Mouse (Mus musculus) cerebellum, adult (tissue): ENCODE results near the gene Doxl2.
A peak's percentile ranks its signal among the peaks of the same experiment; 100 is the strongest.

ENCODE experiments used
- ATAC-seq: cut with Nextera tagmentation; 2 replicates; pipeline ENCODE4 v1.9.2; 2017; ENCODE audit warnings: mild to moderate bottlenecking, moderate library complexity, mixed read lengths; ENCODE audit not compliant: insufficient number of reproducible peaks, low FRiP score, low TSS enrichment

Doxl2 gene

DNA sequence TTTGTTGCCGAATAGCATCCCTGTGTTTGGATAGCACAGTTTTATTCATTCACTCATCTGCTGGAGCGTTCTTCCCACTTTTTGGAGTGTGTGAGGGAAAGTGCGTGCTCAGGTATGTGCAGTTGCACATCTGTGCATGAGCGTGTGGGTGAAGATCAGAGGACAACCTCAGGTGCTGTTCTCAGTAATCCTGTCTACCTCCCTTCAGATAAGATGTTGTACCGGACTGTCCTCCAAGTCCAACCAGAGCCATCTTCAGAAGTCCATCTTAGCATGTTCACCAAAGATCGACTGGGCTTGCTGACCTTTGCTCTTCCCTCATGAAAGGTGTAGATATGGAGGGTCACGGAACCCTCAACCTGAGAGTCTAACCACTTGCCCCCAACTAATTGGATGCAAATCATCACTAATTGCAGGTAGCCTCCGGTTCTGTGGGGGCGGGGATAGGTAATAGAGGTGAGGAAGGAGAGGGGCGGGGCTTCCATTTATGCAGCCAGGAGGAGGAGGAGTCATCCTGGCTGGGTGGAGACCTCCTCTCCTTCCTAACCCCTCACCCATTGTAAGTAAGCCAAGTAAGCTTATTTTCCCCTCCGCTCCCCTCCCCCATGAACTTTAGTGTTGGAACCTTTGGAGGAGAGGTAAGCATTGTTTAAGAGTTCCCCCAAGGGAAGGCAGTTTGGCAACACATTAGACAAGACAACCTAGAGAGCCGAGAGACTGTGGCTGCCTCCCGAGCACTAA is 33.8 kb downstream of the Doxl2 start:
- ATAC-seq = 0 out of 2 replicates have a peak, but pooled peaks have one; percentile 33

- ATAC-seq = no peak
These were observed 34.4 kb downstream of the Doxl2 start for GRCm38 (mm10) chr6:49009161-49009555.

DNA sequence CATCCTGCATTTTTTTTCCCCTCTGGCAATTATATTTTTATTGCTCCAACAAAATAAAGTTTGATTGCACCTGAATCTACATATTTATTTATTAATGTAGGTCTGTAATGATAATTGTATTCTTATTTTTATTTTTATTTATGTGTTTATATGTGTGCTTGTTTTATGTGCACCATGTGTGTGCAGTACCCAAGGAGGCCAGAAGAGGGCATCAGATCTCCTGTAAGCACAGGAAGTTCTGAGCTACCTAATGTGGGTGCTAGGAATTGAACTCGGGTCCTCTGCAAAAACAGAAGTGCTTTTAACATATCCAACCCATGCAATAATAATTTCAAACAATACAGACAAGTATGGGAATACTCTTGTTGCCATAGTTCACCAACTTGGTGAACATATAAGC is 34.9 kb downstream of the Doxl2 start:
- ATAC-seq = no peak

DNA sequence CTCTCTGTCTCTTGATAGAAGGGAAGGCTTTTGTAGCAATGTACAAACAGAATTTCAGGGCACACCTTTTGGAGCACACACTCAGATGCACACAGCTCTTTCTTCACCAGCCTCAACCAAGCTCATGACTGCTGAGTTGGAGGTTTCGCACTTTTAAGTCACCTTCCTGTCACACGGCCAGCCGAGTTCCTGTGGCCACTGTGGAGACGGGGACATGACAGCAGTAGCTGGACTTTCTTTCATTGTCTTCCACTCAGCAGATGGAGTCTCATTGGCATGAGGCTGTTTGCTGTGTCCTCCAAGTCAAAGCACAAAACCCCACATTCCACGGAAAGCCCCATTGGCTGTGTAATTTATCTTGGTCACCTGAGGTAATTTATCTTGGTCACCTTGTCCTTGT is 36.4 kb downstream of the Doxl2 start:
- ATAC-seq = no peak

DNA sequence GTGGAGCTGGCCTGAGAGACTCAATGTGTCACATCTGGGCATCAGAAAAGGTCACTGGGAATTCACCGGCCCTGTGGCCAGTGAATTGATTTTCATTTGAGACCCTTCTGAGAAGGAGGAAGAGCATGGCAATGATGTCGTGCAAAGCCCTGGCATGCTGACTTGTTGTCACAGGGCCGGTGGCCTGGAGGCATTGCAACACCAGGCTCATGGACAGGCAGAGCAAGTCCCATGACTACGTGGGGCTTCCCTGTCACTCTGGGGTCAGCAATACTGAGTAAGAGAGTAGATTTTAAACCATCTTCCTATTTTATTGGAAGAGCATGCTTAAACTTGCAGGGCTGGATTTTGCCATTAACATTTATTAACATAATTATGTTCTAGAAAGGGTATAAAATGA is 38.3 kb downstream of the Doxl2 start:
- no peak for ATAC-seq

- ATAC-seq = no peak
These were observed 38.7 kb downstream of the Doxl2 start for GRCm38 (mm10) chr6:49013458-49013857.

DNA sequence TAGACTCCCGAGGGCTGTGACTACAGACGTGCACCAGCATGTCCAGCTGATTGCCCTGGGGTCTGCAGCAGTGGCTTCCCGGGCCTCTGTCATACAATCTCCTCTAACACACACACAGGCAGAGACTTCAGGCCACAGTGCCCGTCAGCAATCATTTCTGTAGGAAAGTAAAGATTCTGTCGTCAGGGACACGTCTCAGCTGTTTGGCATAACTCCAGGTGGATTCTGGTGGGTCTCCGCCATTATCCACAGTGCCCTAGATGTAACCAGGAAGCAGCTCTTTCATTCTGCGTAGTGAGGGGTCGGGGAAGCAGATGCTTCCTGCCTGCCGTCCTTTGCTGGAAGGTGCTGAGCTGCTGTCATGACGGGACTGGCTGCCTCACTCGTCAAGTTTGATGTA is 42.4 kb downstream of the Doxl2 start:
- no peak for ATAC-seq

- ATAC-seq = no peak
These were observed 44.6 kb downstream of the Doxl2 start for GRCm38 (mm10) chr6:49019341-49019740.

DNA sequence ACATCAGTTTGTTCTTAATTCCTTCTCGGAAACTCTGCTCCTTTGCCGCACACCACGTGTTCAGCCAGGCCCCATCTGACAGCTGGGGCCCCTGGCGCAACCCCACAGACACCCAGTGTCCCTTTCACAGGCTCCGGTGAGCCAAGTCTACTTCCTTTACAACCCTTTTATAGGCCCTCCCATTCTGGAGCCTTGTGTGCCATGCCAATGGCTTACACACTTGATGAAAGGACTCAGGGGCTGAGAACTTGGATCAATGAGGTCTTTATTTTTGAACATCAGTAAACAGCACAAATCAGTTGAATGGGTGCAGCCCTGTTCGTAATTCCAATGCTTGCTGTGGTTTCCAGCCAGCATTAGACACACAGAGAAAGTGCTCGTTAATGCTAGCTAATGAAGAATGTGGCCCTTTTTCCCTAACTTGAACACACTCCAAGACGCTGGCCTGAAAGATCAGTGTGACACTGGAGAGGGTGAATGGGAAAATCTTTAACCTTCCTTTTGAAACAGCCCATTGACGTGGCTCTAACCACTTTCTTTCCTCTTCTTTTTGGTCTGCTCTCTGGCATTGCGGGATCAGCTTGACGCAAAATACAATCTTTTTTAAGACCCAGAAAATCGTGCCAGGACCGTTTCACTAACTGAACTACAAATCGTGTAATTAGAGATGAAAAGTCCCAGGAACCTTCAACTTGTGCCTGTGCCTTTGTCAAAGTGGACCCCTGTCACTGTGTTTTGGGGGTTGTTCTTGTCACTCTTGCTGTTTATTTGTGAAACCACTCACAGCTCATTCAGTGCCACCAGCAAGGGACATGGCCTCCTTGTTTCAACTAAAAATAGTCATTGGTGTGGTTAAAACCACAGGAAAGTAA is 46.6 kb downstream of the Doxl2 start:
- ATAC-seq = peak; percentile 20; the same call in 1 of the 2 replicates

GRCm38 (mm10) chr6:49022384-49022783 is 47.6 kb downstream of the Doxl2 start:
- no peak for ATAC-seq

GRCm38 (mm10) chr6:49023315-49023714 is 48.6 kb downstream of the Doxl2 start:
- ATAC-seq = no peak

- ATAC-seq = no peak
These were observed 50.5 kb downstream of the Doxl2 start for GRCm38 (mm10) chr6:49025290-49025689.

DNA sequence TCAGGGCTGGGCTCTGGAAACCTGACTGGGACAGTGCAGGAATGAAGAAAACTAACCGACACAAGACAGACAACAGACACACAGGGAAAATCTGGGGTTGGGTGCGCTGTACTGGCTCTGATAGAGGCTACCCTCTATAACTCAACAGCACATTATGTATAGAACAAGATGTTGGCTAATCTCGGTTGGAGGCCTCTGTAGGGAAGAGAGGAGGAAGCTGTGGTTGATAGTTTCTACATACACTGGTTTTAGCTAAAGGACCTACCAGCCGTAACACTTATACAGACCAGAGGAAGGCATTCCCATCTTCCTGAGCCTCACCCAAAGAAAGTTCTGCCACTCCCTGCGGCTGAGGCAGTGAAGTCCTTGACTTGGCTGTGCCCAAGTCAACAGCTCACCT is 51.7 kb downstream of the Doxl2 start:
- no peak for ATAC-seq

GRCm38 (mm10) chr6:49028019-49028418 is 53.3 kb downstream of the Doxl2 start:
- no peak for ATAC-seq
